Comparison of ENCODE assay signal across 30 mouse cellular contexts in the genomic region with DNA sequence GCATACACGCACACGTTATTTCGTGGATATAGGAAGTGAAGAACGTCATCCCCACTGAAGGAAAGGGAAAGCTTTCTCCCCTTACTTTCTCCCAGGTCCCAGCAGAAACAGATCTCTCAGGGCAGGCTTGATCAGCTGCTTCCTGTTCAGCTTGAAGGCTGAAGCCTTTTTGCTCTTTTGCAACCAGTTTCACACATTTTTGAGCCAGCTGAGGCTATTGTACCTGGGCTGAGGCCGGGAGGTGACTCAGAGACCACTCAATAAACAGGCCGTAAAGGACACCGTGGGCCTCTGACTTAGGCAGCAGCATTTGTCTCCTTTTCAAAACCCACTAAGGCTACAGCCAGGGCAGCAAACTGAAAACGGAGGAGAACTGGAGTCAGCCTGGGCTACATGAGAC. TPM values are rescaled to one million over a fixed set of nuclear protein-coding genes. Genes with fewer than 3 reads are reported as not detected.
DNase-seq lines count a peak whose midpoint lies in the region; ATAC-seq and TF ChIP-seq lines count a peak whose summit lies in the region.
"Had no signal": no experiment of that assay in that cellular context is flagged by ENCODE, and none has a peak within 500 bp of the region (broad histone marks: within the 10 kb centered on the region; RNA-seq: fewer than 3 reads in every experiment).

No protein-coding gene starts in this region.

- no peak overlapping the region for H3K4me2 ChIP-seq in liver, embryonic 12.5 days
- no peak overlapping the region for H3K4me2 ChIP-seq in liver, embryonic 11.5 days
- no peak overlapping the region for H3K4me2 ChIP-seq in liver, embryonic 16.5 days (ENCODE audit: low read depth, low read length)
- H3K4me2 ChIP-seq in hindbrain, embryonic 14.5 days (replicated peaks), result no peak overlapping the region
- H3K4me2 ChIP-seq: embryonic facial prominence, embryonic 12.5 days; forebrain, embryonic 15.5 days; hindbrain, embryonic 13.5 days; midbrain, embryonic 15.5 days had no signal

- no peak overlapping the region for H3K9ac ChIP-seq in liver, embryonic 12.5 days
- H3K9ac ChIP-seq in liver, embryonic 11.5 days (ENCODE audit: low read depth, low read length), result no peak overlapping the region
- no peak overlapping the region for H3K9ac ChIP-seq in liver, embryonic 16.5 days (ENCODE audit: low read depth, low read length)
- no peak overlapping the region for H3K9ac ChIP-seq in hindbrain, embryonic 14.5 days
- H3K9ac ChIP-seq: embryonic facial prominence, embryonic 12.5 days; forebrain, embryonic 15.5 days; hindbrain, embryonic 13.5 days; midbrain, embryonic 15.5 days had no signal

- H3K9me3 ChIP-seq in liver, embryonic 12.5 days (replicated peaks), result no peaks in the 10 kb centered on the region
- H3K9me3 ChIP-seq in liver, embryonic 11.5 days (ENCODE audit: control insufficient read depth, low read length), result no peaks in the 10 kb centered on the region
- no peaks in the 10 kb centered on the region for H3K9me3 ChIP-seq in liver, embryonic 16.5 days (replicated peaks; ENCODE audit: control insufficient read depth, low read length)
- H3K9me3 ChIP-seq in hindbrain, embryonic 14.5 days (ENCODE audit: control insufficient read depth, low read length), result no peaks in the 10 kb centered on the region
- H3K9me3 ChIP-seq: embryonic facial prominence, embryonic 12.5 days; forebrain, embryonic 15.5 days; heart, embryonic 10.5 days; hindbrain, embryonic 13.5 days; midbrain, embryonic 15.5 days had no signal

- no peaks in the 10 kb centered on the region for H3K27me3 ChIP-seq in liver, embryonic 12.5 days (replicated peaks)
- H3K27me3 ChIP-seq in liver, embryonic 11.5 days (replicated peaks; ENCODE audit: control insufficient read depth, insufficient read depth, low read length), result no peaks in the 10 kb centered on the region
- no peaks in the 10 kb centered on the region for H3K27me3 ChIP-seq in liver, embryonic 16.5 days (ENCODE audit: control insufficient read depth, insufficient read depth, low read depth, low read length)
- H3K27me3 ChIP-seq in hindbrain, embryonic 14.5 days (ENCODE audit: control insufficient read depth, insufficient read depth, low read length), result no peaks in the 10 kb centered on the region
- H3K27me3 ChIP-seq: embryonic facial prominence, embryonic 12.5 days; forebrain, embryonic 15.5 days; hindbrain, embryonic 13.5 days; midbrain, embryonic 15.5 days; Patski had no signal

- peaks cover 69% of the 10 kb centered on the region for H3K4me1 ChIP-seq in liver, embryonic 12.5 days
- peaks cover 24% of the 10 kb centered on the region for H3K4me1 ChIP-seq in liver, embryonic 11.5 days (replicated peaks; ENCODE audit: control insufficient read depth, insufficient read depth, low read length)
- H3K4me1 ChIP-seq in bone marrow macrophage, adult 2 months (ENCODE audit: control insufficient read depth, insufficient read depth, low read length), result peaks cover 79% of the 10 kb centered on the region
- H3K4me1 ChIP-seq in liver, embryonic 16.5 days (ENCODE audit: control insufficient read depth, low read depth, low read length), result peaks cover 36% of the 10 kb centered on the region
- no peaks in the 10 kb centered on the region for H3K4me1 ChIP-seq in hindbrain, embryonic 14.5 days (replicated peaks; ENCODE audit: control insufficient read depth, insufficient read depth, low read length)
- H3K4me1 ChIP-seq: embryonic facial prominence, embryonic 12.5 days; forebrain, embryonic 15.5 days; hindbrain, embryonic 13.5 days; midbrain, embryonic 15.5 days had no signal

- H3K4me3 ChIP-seq in liver, embryonic 12.5 days, result no peak overlapping the region
- H3K4me3 ChIP-seq in liver, embryonic 11.5 days (ENCODE audit: low read depth, low read length), result no peak overlapping the region
- no peak overlapping the region for H3K4me3 ChIP-seq in bone marrow macrophage, adult 2 months (ENCODE audit: insufficient read depth, low read length)
- H3K4me3 ChIP-seq in liver, embryonic 16.5 days (ENCODE audit: low read depth, low read length), result no peak overlapping the region
- H3K4me3 ChIP-seq in hindbrain, embryonic 14.5 days (replicated peaks; ENCODE audit: low read length), result no peak overlapping the region
- H3K4me3 ChIP-seq: embryonic facial prominence, embryonic 12.5 days; erythroblast, embryonic 14.5 days; forebrain, embryonic 15.5 days; heart, embryonic 10.5 days; hindbrain, embryonic 13.5 days; left cerebral cortex, adult 2 months; midbrain, embryonic 15.5 days had no signal

- no peaks in the 10 kb centered on the region for H3K36me3 ChIP-seq in liver, embryonic 12.5 days
- no peaks in the 10 kb centered on the region for H3K36me3 ChIP-seq in liver, embryonic 11.5 days (ENCODE audit: control insufficient read depth, insufficient read depth, low read length)
- H3K36me3 ChIP-seq in liver, embryonic 16.5 days (ENCODE audit: control insufficient read depth, insufficient read depth), result no peaks in the 10 kb centered on the region
- H3K36me3 ChIP-seq in hindbrain, embryonic 14.5 days (replicated peaks; ENCODE audit: control insufficient read depth, insufficient read depth), result no peaks in the 10 kb centered on the region
- H3K36me3 ChIP-seq: embryonic facial prominence, embryonic 12.5 days; forebrain, embryonic 15.5 days; heart, embryonic 10.5 days; hindbrain, embryonic 13.5 days; midbrain, embryonic 15.5 days had no signal

- WGBS in liver, embryonic 12.5 days (ENCODE audit: insufficient replicate concordance), result 64% methylated on average over 8 of the region's 8 CpGs
- WGBS in liver, embryonic 11.5 days, result 63% methylated on average over 8 of the region's 8 CpGs
- WGBS in liver, embryonic 16.5 days (ENCODE audit: insufficient replicate concordance), result 44% methylated on average over 8 of the region's 8 CpGs
- WGBS in hindbrain, embryonic 14.5 days, result 86% methylated on average over 8 of the region's 8 CpGs

- no peak for DNase-seq in liver, embryonic 11.5 days (ENCODE audit: low spot score)
- no peak for DNase-seq in cerebellum, adult 11-12 months
- no peak for DNase-seq in layer of hippocampus, adult 18-20 months (ENCODE audit: low spot score in 2 of 2)
- DNase-seq in hindbrain, embryonic 14.5 days (ENCODE audit: low spot score), result no peak
- DNase-seq: adrenal gland, postnatal 10 days; cerebellum, adult 9-10 months; gastrocnemius, postnatal 36 days; heart, postnatal 14 days; kidney, postnatal 36 days; layer of hippocampus, adult 9-11 months; left cerebral cortex, postnatal 4 days; lung, adult 2 months; right cerebral cortex, adult 18-20 months; thymus, postnatal 4 days had no signal

- no peak for TF ChIP-seq POLR2A in bone marrow macrophage, adult 2 months (IDR thresholded peaks at IDR 0.05; ENCODE audit: borderline replicate concordance, low read depth, low read length)

- no peak for ATAC-seq in liver, embryonic 12.5 days
- no peak for ATAC-seq in liver, embryonic 11.5 days (replicated peaks; ENCODE audit: low FRiP score)
- ATAC-seq in liver, embryonic 16.5 days (ENCODE audit: low read depth), result no peak
- ATAC-seq in hindbrain, embryonic 14.5 days (ENCODE audit: low FRiP score), result no peak
- ATAC-seq: forebrain, embryonic 15.5 days; midbrain, embryonic 15.5 days; Patski had no signal

- no peak for TF ChIP-seq CTCF in bone marrow macrophage, adult 2 months (IDR thresholded peaks at IDR 0.05; ENCODE audit: low read depth, low read length)

- H3K27ac ChIP-seq in liver, embryonic 12.5 days, result peak overlapping the region; percentile 34; the same call in 1 of the 2 replicates
- H3K27ac ChIP-seq in liver, embryonic 11.5 days (ENCODE audit: low read depth, low read length), result no peak overlapping the region
- peak overlapping the region; percentile 98 for H3K27ac ChIP-seq in bone marrow macrophage, adult 2 months (ENCODE audit: insufficient read depth, low read depth, low read length)
- peak overlapping the region; percentile 39 for H3K27ac ChIP-seq in liver, embryonic 16.5 days (ENCODE audit: low read length)
- no peak overlapping the region for H3K27ac ChIP-seq in hindbrain, embryonic 14.5 days
- H3K27ac ChIP-seq: embryonic facial prominence, embryonic 12.5 days; forebrain, embryonic 15.5 days; heart, embryonic 10.5 days; hindbrain, embryonic 13.5 days; left cerebral cortex, adult 2 months; midbrain, embryonic 15.5 days had no signal

RNA-seq across cellular contexts. Expression of a gene that starts 13.0 kb away (rescaled TPM):
- not detected in 2 replicates for polyA plus RNA-seq in liver, embryonic 12.5 days (2016; fragmentation: Nextera tagmentation; extraction: Ambion mirVana)
- not detected in 2 replicates for polyA plus RNA-seq in liver, embryonic 11.5 days (2014; fragmentation: Nextera tagmentation; extraction: Ambion mirVana)
- polyA plus RNA-seq in bone marrow macrophage, adult 2 months (2012; ENCODE audit: insufficient read depth, insufficient read length, missing spikeins), result 4.1 and 6.4 TPM in 2 replicates
- polyA plus RNA-seq in liver, embryonic 16.5 days (2015; fragmentation: Nextera tagmentation; extraction: Ambion mirVana), result 0.06 TPM in 1 of 2 replicates, not detected in the other
- 1 to 10 TPM; 3.6 to 3.7 TPM for total RNA-seq in layer of hippocampus, adult 18-20 months (2021)
- 0.38 and 1.0 TPM in 2 replicates for polyA plus RNA-seq in hindbrain, embryonic 14.5 days (2014; fragmentation: Nextera tagmentation; extraction: Ambion mirVana)
- total RNA-seq: common myeloid progenitor, adult 5-6 weeks; gastrocnemius, postnatal 36 days; heart, postnatal 14 days; megakaryocyte-erythroid progenitor cell, adult 5-6 weeks had no signal
- polyA plus RNA-seq: embryonic facial prominence, embryonic 12.5 days; erythroblast, embryonic 14.5 days; heart, embryonic 10.5 days; intestine, embryonic 14.5 days; kidney, embryonic 14.5 days; Patski; stomach, embryonic 14.5 days had no signal

RNA-seq across cellular contexts. Expression of a gene that starts 46.9 kb away (rescaled TPM):
- 37.2 and 39.1 TPM in 2 replicates for polyA plus RNA-seq in liver, embryonic 12.5 days (2016; fragmentation: Nextera tagmentation; extraction: Ambion mirVana)
- polyA plus RNA-seq in liver, embryonic 11.5 days (2014; fragmentation: Nextera tagmentation; extraction: Ambion mirVana), result 29.5 and 30.3 TPM in 2 replicates
- 193 and 213 TPM in 2 replicates for polyA plus RNA-seq in bone marrow macrophage, adult 2 months (2012; ENCODE audit: insufficient read depth, insufficient read length, missing spikeins)
- 23.1 and 24.5 TPM in 2 replicates for polyA plus RNA-seq in liver, embryonic 16.5 days (2015; fragmentation: Nextera tagmentation; extraction: Ambion mirVana)
- total RNA-seq in layer of hippocampus, adult 18-20 months (2021), result 10 to 100 TPM in 1 of 2 experiments, 1 to 10 TPM in 1; 7.7 to 11.7 TPM
- polyA plus RNA-seq in hindbrain, embryonic 14.5 days (2014; fragmentation: Nextera tagmentation; extraction: Ambion mirVana), result 4.4 and 4.6 TPM in 2 replicates

RNA-seq across cellular contexts. Expression of a gene that starts 54.0 kb away (rescaled TPM):
- 16.1 and 17.4 TPM in 2 replicates for polyA plus RNA-seq in liver, embryonic 12.5 days (2016; fragmentation: Nextera tagmentation; extraction: Ambion mirVana)
- polyA plus RNA-seq in liver, embryonic 11.5 days (2014; fragmentation: Nextera tagmentation; extraction: Ambion mirVana), result 16.4 and 18.0 TPM in 2 replicates
- polyA plus RNA-seq in bone marrow macrophage, adult 2 months (2012; ENCODE audit: insufficient read depth, insufficient read length, missing spikeins), result 3.8 and 4.4 TPM in 2 replicates
- 9.6 and 10.9 TPM in 2 replicates for polyA plus RNA-seq in liver, embryonic 16.5 days (2015; fragmentation: Nextera tagmentation; extraction: Ambion mirVana)
- under 1 TPM in 1 of 2 experiments, not detected in 1; 0.12 TPM for total RNA-seq in layer of hippocampus, adult 18-20 months (2021)
- polyA plus RNA-seq in hindbrain, embryonic 14.5 days (2014; fragmentation: Nextera tagmentation; extraction: Ambion mirVana), result 1.9 and 2.2 TPM in 2 replicates

Comparison
In these comparisons a context has a peak if more than half of its experiments do, and no peak if none do; other contexts are left out.
1. H3K27ac ChIP-seq: peak in liver, embryonic 12.5 days (single experiment), bone marrow macrophage, adult 2 months (single experiment) and liver, embryonic 16.5 days (single experiment); none in liver, embryonic 11.5 days (single experiment) and hindbrain, embryonic 14.5 days (single experiment).